Mouse (Mus musculus) liver, embryonic 12.5 days (tissue): ENCODE results near the gene Nsa2. TPM values are rescaled to one million over a fixed set of nuclear protein-coding genes. Genes with fewer than 3 reads are reported as not detected.
"Not testable (repeated sequence)": the region's sequence is repeated elsewhere in the genome, so short reads cannot be mapped to it uniquely, and the experiment has no call there.

Experiments
- ATAC-seq: fragments of 200-750 bp; cut with Nextera tagmentation; 2 replicates; pipeline ENCODE4 v1.8.0; 2017; ENCODE audit warnings: moderate number of reproducible peaks, mild to moderate bottlenecking, moderate library complexity
- H3K27ac ChIP-seq: fragments of 300-500 bp; sonication (generic); 2 replicates; pipeline ENCODE4 v1.5.1; 2016; ENCODE audit warnings: mild to moderate bottlenecking
- H3K27me3 ChIP-seq: fragments of 300-500 bp; sonication (generic); replicated peaks from 2 replicates; pipeline ENCODE4 v1.6.1; 2016; ENCODE audit warnings: mild to moderate bottlenecking, moderate library complexity
- H3K36me3 ChIP-seq: fragments of 300-500 bp; sonication (generic); 2 replicates; pipeline ENCODE4 v1.6.1; 2016; ENCODE audit warnings: mild to moderate bottlenecking, moderate library complexity
- H3K4me1 ChIP-seq: fragments of 300-500 bp; sonication (generic); 2 replicates; pipeline ENCODE4 v1.6.1; 2016
- H3K4me2 ChIP-seq: fragments of 300-500 bp; sonication (generic); 2 replicates; pipeline ENCODE4 v1.6.1; 2016; ENCODE audit warnings: mild to moderate bottlenecking, moderate library complexity
- H3K4me3 ChIP-seq: fragments of 300-500 bp; sonication (generic); 2 replicates; pipeline ENCODE4 v1.5.1; 2016; ENCODE audit warnings: mild to moderate bottlenecking, moderate library complexity
- H3K9ac ChIP-seq: fragments of 300-500 bp; sonication (generic); 2 replicates; pipeline ENCODE4 v1.6.1; 2016; ENCODE audit warnings: mild to moderate bottlenecking, moderate library complexity
- H3K9me3 ChIP-seq: fragments of 300-500 bp; sonication (generic); replicated peaks from 2 replicates; pipeline ENCODE4 v1.6.1; 2016; ENCODE audit warnings: mild to moderate bottlenecking, moderate library complexity
- WGBS: fragments of 180-500 bp; shearing (Covaris S2); methylation state at CpG from one replicate; pipeline ENCODE4 v1.1.7; 2016; ENCODE audit not compliant: insufficient replicate concordance; 5-methylcytosine and 5-hydroxymethylcytosine counted together
- polyA plus RNA-seq: library from polyadenylated mRNA; unstranded; fragments of >200 nt; fragmentation: Nextera tagmentation; extraction: Ambion mirVana; gene quantifications from 2 replicates; pipeline ENCODE4 v1.2.1, GENCODE M21; 2016

Gene Nsa2
- polyA plus RNA-seq, 1 experiment from 2014 or later = 41.5 TPM

DNA sequence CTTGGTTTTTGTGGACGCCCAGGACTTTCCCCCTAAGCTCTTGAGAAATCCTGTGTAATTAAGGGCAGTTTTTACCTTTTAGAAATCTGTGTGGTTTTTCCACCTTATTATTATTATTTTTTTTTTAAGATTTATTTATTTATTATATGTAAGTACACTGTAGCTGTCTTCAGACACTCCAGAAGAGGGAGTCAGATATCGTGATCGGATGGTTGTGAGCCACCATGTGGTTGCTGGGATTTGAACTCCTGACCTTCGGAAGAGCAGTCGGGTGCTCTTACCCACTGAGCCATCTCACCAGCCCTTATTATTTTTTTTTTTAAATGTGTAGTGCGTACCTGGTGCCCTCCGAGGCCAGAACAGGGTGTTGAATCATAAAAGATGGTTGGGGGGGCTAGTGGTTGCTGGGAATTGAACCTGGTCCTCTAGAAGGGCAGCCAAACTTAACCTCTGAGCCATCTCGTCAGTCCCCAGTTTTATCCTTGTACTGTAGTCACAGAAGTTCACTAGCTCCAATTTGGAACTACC is 731 bp upstream of the Nsa2 start:
- Histone ChIP-seq H3K9ac (peak overlapping the region; percentile 84), H3K4me3 (peak overlapping the region; percentile 91), H3K27ac (peak overlapping the region; percentile 79), H3K4me2 (peak overlapping the region; percentile 68), H3K36me3 (peaks cover 39% of the 10 kb centered on the region), H3K4me1 (peaks cover 19% of the 10 kb centered on the region)
- ATAC-seq, H3K27me3 ChIP-seq, H3K9me3 ChIP-seq: not testable (repeated sequence)
- 17% methylated on average over 8 of the region's 8 CpGs for WGBS

DNA sequence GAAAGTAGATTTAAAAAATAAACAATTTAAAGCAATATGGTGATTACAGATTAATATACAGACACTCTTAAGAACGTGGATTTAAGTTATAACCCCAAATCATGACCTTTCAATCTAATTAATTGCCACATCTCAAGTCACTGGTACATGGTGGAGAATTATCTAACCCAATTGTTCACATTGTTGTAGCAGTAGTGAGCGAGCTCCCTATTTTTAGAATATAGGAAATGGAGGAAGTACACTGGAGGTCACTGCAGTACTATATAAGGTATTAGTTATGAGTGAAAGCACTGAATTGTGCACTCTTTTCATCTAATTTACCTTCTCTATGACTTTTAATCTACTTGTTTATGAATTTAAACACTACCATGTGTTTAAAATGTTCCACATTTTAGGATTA is 7.3 kb downstream of the Nsa2 start:
- peaks cover 47% of the 10 kb centered on the region for H3K36me3 ChIP-seq
- not testable (repeated sequence) for H3K9me3 ChIP-seq, H3K27me3 ChIP-seq, H3K4me1 ChIP-seq, H3K27ac ChIP-seq, H3K4me2 ChIP-seq, ATAC-seq, H3K4me3 ChIP-seq, H3K9ac ChIP-seq
- no CpG with 5 or more reads among the region's 2 CpGs for WGBS

DNA sequence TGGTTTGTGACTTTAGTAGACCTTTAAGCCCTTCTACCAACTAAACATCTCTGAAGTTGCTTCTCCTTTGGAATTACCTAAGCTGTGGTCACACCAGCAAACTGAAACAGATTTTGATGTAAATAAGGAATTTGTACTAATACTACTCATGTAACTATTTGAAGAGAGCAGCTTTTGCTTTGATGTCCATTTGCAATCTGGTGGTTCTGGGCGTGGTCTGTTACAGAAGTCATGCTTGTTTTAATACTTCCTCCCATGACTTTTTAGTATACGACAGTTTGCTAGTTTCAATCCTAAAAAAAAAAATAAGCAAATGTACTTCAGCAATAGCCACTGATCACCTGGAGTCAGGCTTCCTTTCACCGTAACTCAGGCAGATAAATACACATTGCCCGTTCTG is 8.1 kb downstream of the Nsa2 start:
- H3K27ac ChIP-seq = not testable (repeated sequence)

DNA sequence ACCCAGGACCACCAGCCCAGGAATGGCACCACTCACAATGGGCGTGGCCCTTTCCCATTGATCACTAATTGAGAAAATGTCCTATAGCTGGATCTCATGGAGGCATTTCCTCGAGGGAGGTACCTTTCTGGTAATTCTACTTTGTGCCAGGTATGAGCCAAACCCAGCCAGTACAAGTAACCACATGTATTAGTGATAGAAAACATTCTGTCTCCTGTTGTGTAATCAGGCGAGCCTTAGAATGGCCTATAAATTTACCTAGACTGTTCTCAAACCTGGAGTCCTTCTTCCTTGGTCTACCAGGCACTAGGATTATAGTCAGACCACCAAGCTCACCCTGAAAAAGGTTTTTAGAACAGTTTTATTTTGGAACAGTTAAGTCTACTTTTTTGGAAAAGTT is 16.4 kb downstream of the Nsa2 start:
- no peak overlapping the region for H3K4me2 ChIP-seq
- H3K4me3 ChIP-seq = no peak overlapping the region
- no peak overlapping the region for H3K9ac ChIP-seq
- no peaks in the 10 kb centered on the region for H3K9me3 ChIP-seq
- peaks cover 50% of the 10 kb centered on the region for H3K36me3 ChIP-seq
- H3K27me3 ChIP-seq = no peaks in the 10 kb centered on the region
- 72% methylated on average over 3 of the region's 3 CpGs for WGBS
- ATAC-seq = no peak
- H3K4me1 ChIP-seq = no peaks in the 10 kb centered on the region
- H3K27ac ChIP-seq = no peak overlapping the region

More for the DNA sequence above, 8.1 kb downstream of the Nsa2 start:
- peaks cover 45% of the 10 kb centered on the region for H3K36me3 ChIP-seq
- WGBS = 81% methylated on average over 3 of the region's 4 CpGs
- H3K9ac ChIP-seq, ATAC-seq, H3K4me2 ChIP-seq, H3K4me1 ChIP-seq, H3K9me3 ChIP-seq, H3K4me3 ChIP-seq, H3K27me3 ChIP-seq: not testable (repeated sequence)

GRCm38 (mm10) chr13:97109046-97109445 is 28.7 kb downstream of the Nsa2 start:
- Histone ChIP-seq H3K27me3 (no peaks in the 10 kb centered on the region), H3K9ac (no peak overlapping the region), H3K27ac (no peak overlapping the region), H3K4me3 (no peak overlapping the region), H3K4me2 (no peak overlapping the region), H3K4me1 (no peaks in the 10 kb centered on the region), H3K9me3 (no peaks in the 10 kb centered on the region), H3K36me3 (peaks cover 21% of the 10 kb centered on the region)
- 79% methylated on average over 4 of the region's 4 CpGs for WGBS
- ATAC-seq = no peak

- not testable (repeated sequence) for H3K27me3 ChIP-seq, ATAC-seq, H3K9me3 ChIP-seq, H3K4me2 ChIP-seq, H3K9ac ChIP-seq, H3K27ac ChIP-seq, H3K4me3 ChIP-seq, H3K4me1 ChIP-seq
- H3K36me3 ChIP-seq = peaks cover 15% of the 10 kb centered on the region
- WGBS = 85% methylated on average over 4 of the region's 4 CpGs
Measured at GRCm38 (mm10) chr13:97107721-97108120, 30.0 kb downstream of the Nsa2 start.

- WGBS = 79% methylated on average over 7 of the region's 7 CpGs
- Histone ChIP-seq H3K27me3 (no peaks in the 10 kb centered on the region), H3K9me3 (no peaks in the 10 kb centered on the region), H3K36me3 (peaks cover 4% of the 10 kb centered on the region; the same call in 1 of the 2 replicates), H3K4me2 (no peak overlapping the region), H3K27ac (no peak overlapping the region), H3K9ac (no peak overlapping the region), H3K4me1 (no peaks in the 10 kb centered on the region), H3K4me3 (no peak overlapping the region)
- no peak for ATAC-seq
Measured at GRCm38 (mm10) chr13:97104996-97105395, 32.7 kb downstream of the Nsa2 start.

GRCm38 (mm10) chr13:97099187-97099852 is 38.4 kb downstream of the Nsa2 start, which contains the start of gene Gm6169:
Gene Gm6169, minus strand, starts transcription at chr13:97099237.
- Histone ChIP-seq H3K27ac (no peak within 1 kb of the TSS), H3K36me3 (peaks cover 9% of the 10 kb centered on the region), H3K4me3 (no peak within 1 kb of the TSS), H3K9me3 (no peaks in the 10 kb centered on the region), H3K9ac (no peak within 1 kb of the TSS), H3K4me2 (no peak within 1 kb of the TSS), H3K4me1 (no peaks in the 10 kb centered on the region), H3K27me3 (no peaks in the 10 kb centered on the region)
- 78% methylated on average over 22 of the region's 22 CpGs for WGBS
- no peak for ATAC-seq

GRCm38 (mm10) chr13:97095726-97096125 is 42.0 kb downstream of the Nsa2 start:
- no peak for ATAC-seq
- Histone ChIP-seq H3K4me2 (no peak overlapping the region), H3K4me1 (no peaks in the 10 kb centered on the region), H3K4me3 (no peak overlapping the region), H3K27ac (no peak overlapping the region), H3K36me3 (peaks cover 19% of the 10 kb centered on the region), H3K9me3 (no peaks in the 10 kb centered on the region), H3K27me3 (no peaks in the 10 kb centered on the region), H3K9ac (no peak overlapping the region)
- 76% methylated on average over 4 of the region's 4 CpGs for WGBS

DNA sequence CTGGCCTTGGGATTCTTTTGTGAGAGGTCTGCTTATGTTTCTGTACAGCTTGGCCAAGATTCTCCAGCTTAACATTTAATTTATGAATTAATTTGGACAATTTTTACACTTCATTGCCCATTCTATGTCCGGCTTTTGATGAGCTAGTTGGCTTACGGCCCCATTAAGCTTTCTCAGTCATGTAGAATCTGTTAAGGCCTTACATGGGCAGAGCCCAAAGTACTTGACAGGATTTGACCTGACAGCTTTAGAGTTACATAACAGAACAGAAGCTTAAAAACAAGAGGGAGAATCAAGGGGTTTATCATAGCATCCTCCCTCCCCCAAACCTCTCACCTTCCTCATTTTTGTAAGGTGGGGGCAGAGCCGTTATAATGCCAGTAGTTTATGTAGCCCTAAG is 49.6 kb downstream of the Nsa2 start:
- no peak overlapping the region for H3K4me3 ChIP-seq
- no peak overlapping the region for H3K9ac ChIP-seq
- H3K36me3 ChIP-seq = 0 out of 2 replicates have a peak, but pooled peaks cover 3% of the 10 kb centered on the region
- no peak overlapping the region for H3K27ac ChIP-seq
- peaks cover 32% of the 10 kb centered on the region for H3K4me1 ChIP-seq
- no peaks in the 10 kb centered on the region for H3K27me3 ChIP-seq
- no peaks in the 10 kb centered on the region for H3K9me3 ChIP-seq
- no peak for ATAC-seq
- H3K4me2 ChIP-seq = no peak overlapping the region
- 87% methylated on average over 3 of the region's 3 CpGs for WGBS

DNA sequence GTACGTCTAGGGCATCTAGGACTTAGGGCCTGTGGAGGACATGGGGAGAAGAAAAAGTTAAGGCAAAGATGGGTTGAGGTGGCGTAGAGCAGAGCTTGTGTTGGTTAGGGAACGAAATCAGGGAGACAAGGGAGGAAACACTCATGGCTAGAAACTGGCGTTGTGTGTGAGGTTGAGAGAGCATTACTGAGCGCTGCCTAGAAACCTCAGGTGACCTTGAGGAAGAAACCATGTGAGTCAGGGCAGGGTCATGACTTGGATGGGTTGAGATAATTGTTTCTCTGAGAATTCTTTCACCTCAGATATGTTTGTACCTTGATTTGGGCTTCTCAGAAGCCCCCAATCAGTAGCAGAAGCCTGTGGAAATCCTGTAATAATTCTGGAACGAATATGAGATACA is 50.3 kb downstream of the Nsa2 start:
- WGBS = 89% methylated on average over 6 of the region's 6 CpGs
- ATAC-seq = no peak
- H3K9me3 ChIP-seq = no peaks in the 10 kb centered on the region
- H3K4me2 ChIP-seq = no peak overlapping the region
- H3K27ac ChIP-seq = 0 out of 2 replicates have a peak overlapping the region, but pooled peaks have one; percentile 62
- H3K27me3 ChIP-seq = no peaks in the 10 kb centered on the region
- peaks cover 40% of the 10 kb centered on the region for H3K4me1 ChIP-seq
- H3K36me3 ChIP-seq = 0 out of 2 replicates have a peak, but pooled peaks cover 3% of the 10 kb centered on the region
- H3K4me3 ChIP-seq = no peak overlapping the region
- no peak overlapping the region for H3K9ac ChIP-seq

DNA sequence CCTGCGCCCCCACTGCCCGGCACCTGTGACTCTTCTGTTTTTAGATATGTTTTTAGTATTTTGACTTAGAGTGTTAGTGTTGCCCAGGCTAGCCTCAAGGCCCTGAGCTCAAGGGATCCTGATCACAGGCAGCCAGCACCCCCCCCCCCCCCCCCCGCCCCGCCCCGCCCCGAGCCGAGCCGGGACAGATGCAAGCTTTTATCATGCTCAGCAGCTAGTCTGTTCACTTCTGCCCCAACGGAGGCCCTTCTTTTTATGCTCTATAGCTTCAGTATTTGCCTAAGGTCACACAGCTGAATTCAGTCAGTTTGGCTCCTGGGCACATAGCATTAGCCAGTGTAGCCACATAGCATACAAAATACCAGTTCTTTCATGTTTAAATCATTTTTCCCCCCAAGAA is 51.4 kb downstream of the Nsa2 start:
- Histone ChIP-seq H3K4me2 (peak overlapping the region; percentile 42), H3K9ac (0 out of 2 replicates have a peak overlapping the region, but pooled peaks have one; percentile 38), H3K27me3 (no peaks in the 10 kb centered on the region), H3K27ac (peak overlapping the region; percentile 62), H3K4me3 (no peak overlapping the region), H3K36me3 (no peaks in the 10 kb centered on the region), H3K9me3 (no peaks in the 10 kb centered on the region), H3K4me1 (peaks cover 50% of the 10 kb centered on the region)
- 39% methylated on average over 6 of the region's 9 CpGs for WGBS
- peak; percentile 90 for ATAC-seq
